Mouse (Mus musculus) cerebellum, postnatal 36 days (tissue): Measurements from ENCODE around the gene Dmrta1.
"Not testable (repeated sequence)": the region's sequence is repeated elsewhere in the genome, so short reads cannot be mapped to it uniquely, and the experiment has no call there.

Experiments used
- DNase-seq, 2 experiments: peaks; one replicate each; pipeline ENCODE4 v3.0.0; 2021 to 2022; ENCODE audit warnings: mixed read lengths in 2 of 2

Gene Dmrta1

GRCm38 (mm10) chr4:89679195-89679594 is at the start of gene Dmrta1:
Gene Dmrta1, plus strand, starts transcription at chr4:89679436.
- DNase-seq, result no peak

- DNase-seq, result no peak
Observed at GRCm38 (mm10) chr4:89630374-89631079, 48.7 kb upstream of the Dmrta1 start.

- no peak for DNase-seq
Observed at GRCm38 (mm10) chr4:89631560-89631959, 47.7 kb upstream of the Dmrta1 start.

- no peak for DNase-seq
Observed at GRCm38 (mm10) chr4:89638651-89639050, 40.6 kb upstream of the Dmrta1 start.

- no peak for DNase-seq
Observed at GRCm38 (mm10) chr4:89644235-89645115, 34.8 kb upstream of the Dmrta1 start.

- DNase-seq, result no peak
Observed at GRCm38 (mm10) chr4:89650352-89651311, 28.6 kb upstream of the Dmrta1 start.

- DNase-seq, result no peak
Observed at GRCm38 (mm10) chr4:89651312-89651686, 27.9 kb upstream of the Dmrta1 start.

GRCm38 (mm10) chr4:89651779-89652178 is 27.5 kb upstream of the Dmrta1 start:
- no peak for DNase-seq

- DNase-seq, result no peak
Observed at GRCm38 (mm10) chr4:89663406-89663805, 15.8 kb upstream of the Dmrta1 start.

- no peak for DNase-seq
Observed at GRCm38 (mm10) chr4:89674711-89675110, 4.5 kb upstream of the Dmrta1 start.

GRCm38 (mm10) chr4:89677903-89678302 is 1.3 kb upstream of the Dmrta1 start:
- DNase-seq, result no peak

GRCm38 (mm10) chr4:89678713-89679112 is 523 bp upstream of the Dmrta1 start:
- DNase-seq, result no peak

- DNase-seq, result peak in 1 of 2 experiments; percentile 3
Observed at GRCm38 (mm10) chr4:89687961-89688803, 8.9 kb downstream of the Dmrta1 start.

- no peak for DNase-seq
Observed at GRCm38 (mm10) chr4:89688804-89689497, 9.7 kb downstream of the Dmrta1 start.

- no peak for DNase-seq
Observed at GRCm38 (mm10) chr4:89691936-89692335, 12.7 kb downstream of the Dmrta1 start.

- DNase-seq, result no peak
Observed at GRCm38 (mm10) chr4:89692780-89693179, 13.5 kb downstream of the Dmrta1 start.

- no peak for DNase-seq
Observed at GRCm38 (mm10) chr4:89695589-89695988, 16.4 kb downstream of the Dmrta1 start.

- DNase-seq, result no peak
Observed at GRCm38 (mm10) chr4:89697951-89698350, 18.7 kb downstream of the Dmrta1 start.

GRCm38 (mm10) chr4:89723526-89724190 is 44.4 kb downstream of the Dmrta1 start:
- DNase-seq, result not testable (repeated sequence)
